Mouse (Mus musculus) heart, postnatal 0 days (tissue): ENCODE data around the gene Aqp5. TPM values are rescaled to one million over a fixed set of nuclear protein-coding genes. Genes with fewer than 3 reads are reported as not detected.

Experiments
- ATAC-seq: fragments of 200-750 bp; cut with Nextera tagmentation; 2 replicates; pipeline ENCODE4 v1.8.0; 2017; ENCODE audit warnings: low read depth, moderate number of reproducible peaks, moderate library complexity; ENCODE audit not compliant: insufficient read depth
- DNase-seq: peaks from one replicate; pipeline ENCODE4 v3.0.0-alpha.2; 2016; ENCODE audit warnings: low spot score
- H3K27ac ChIP-seq: fragments of 300-500 bp; sonication (generic); 2 replicates; pipeline ENCODE4 v1.5.1; 2014; ENCODE audit warnings: low read depth, mild to moderate bottlenecking
- H3K27me3 ChIP-seq: fragments of 300-500 bp; sonication (generic); 2 replicates; pipeline ENCODE4 v1.6.1; 2014; ENCODE audit warnings: low read length, mixed read lengths; ENCODE audit not compliant: control insufficient read depth, insufficient read depth
- H3K36me3 ChIP-seq: fragments of 300-500 bp; sonication (generic); replicated peaks from 2 replicates; pipeline ENCODE4 v1.6.1; 2014; ENCODE audit warnings: low read length, mixed read lengths; ENCODE audit not compliant: control insufficient read depth, insufficient read depth
- H3K4me1 ChIP-seq: fragments of 300-500 bp; sonication (generic); 2 replicates; pipeline ENCODE4 v1.6.1; 2014; ENCODE audit warnings: antibody characterized with exemption; ENCODE audit not compliant: control insufficient read depth, insufficient read depth
- H3K4me2 ChIP-seq: fragments of 300-500 bp; sonication (generic); 2 replicates; pipeline ENCODE4 v1.6.1; 2014; ENCODE audit warnings: low read depth, mild to moderate bottlenecking, low read length, moderate library complexity
- H3K4me3 ChIP-seq: fragments of 300-500 bp; sonication (generic); 2 replicates; pipeline ENCODE4 v1.5.1; 2014; ENCODE audit warnings: low read depth, low read length
- H3K9ac ChIP-seq: fragments of 300-500 bp; sonication (generic); replicated peaks from 2 replicates; pipeline ENCODE4 v1.6.1; 2014; ENCODE audit warnings: low read depth, low read length, mixed read lengths
- H3K9me3 ChIP-seq: fragments of 300-500 bp; sonication (generic); replicated peaks from 2 replicates; pipeline ENCODE4 v1.6.1; 2016; ENCODE audit warnings: low read length; ENCODE audit not compliant: control insufficient read depth
- CTCF ChIP-seq: IDR thresholded peaks from 2 replicates; pipeline ENCODE4 v1.5.1; 2016; ENCODE audit warnings: antibody characterized with exemption, control low read depth, low read depth
- EP300 ChIP-seq: IDR thresholded peaks from 2 replicates; pipeline ENCODE4 v1.6.1; 2016; ENCODE audit warnings: antibody characterized with exemption, low read depth
- WGBS: fragments of 180-500 bp; shearing (Covaris S2); extraction: QIAGEN DNeasy Blood & Tissue Kit; methylation state at CpG from one replicate; pipeline ENCODE4 v1.1.7; 2014; 5-methylcytosine and 5-hydroxymethylcytosine counted together
- polyA plus RNA-seq: library from polyadenylated mRNA; unstranded; fragments of >200 nt; fragmentation: Nextera tagmentation; extraction: Ambion mirVana; gene quantifications from 2 replicates; pipeline ENCODE4 v1.2.1, GENCODE M21; 2015
- total RNA-seq: library from RNA; depleted of rRNA; stranded (reverse); fragments of >200 nt; gene quantifications from 2 replicates; pipeline ENCODE4 v1.2.3, GENCODE M21; 2014; ENCODE audit warnings: low replicate concordance

The Aqp5 gene
- total and polyA plus RNA-seq, 2 experiments from 2014 or later: 0.25 TPM; not detected in 1

GRCm38 (mm10) chr15:99622063-99622462, 31.5 kb downstream of the Aqp5 start:
- no peak for DNase-seq
- no peak overlapping the region for H3K27ac ChIP-seq
- H3K4me3 ChIP-seq: no peak overlapping the region
- no peak overlapping the region for H3K9ac ChIP-seq
- no peaks in the 10 kb centered on the region for H3K27me3 ChIP-seq
- 91% methylated on average over 11 of the region's 11 CpGs for WGBS
- peaks cover 55% of the 10 kb centered on the region for H3K36me3 ChIP-seq
- ATAC-seq: no peak
- TF ChIP-seq EP300 (no peak), CTCF (no peak)
- H3K4me1 ChIP-seq: no peaks in the 10 kb centered on the region
- no peak overlapping the region for H3K4me2 ChIP-seq
- H3K9me3 ChIP-seq: no peaks in the 10 kb centered on the region

- no peaks in the 10 kb centered on the region for H3K27me3 ChIP-seq
- H3K4me2 ChIP-seq: no peak overlapping the region
- no peaks in the 10 kb centered on the region for H3K4me1 ChIP-seq
- H3K27ac ChIP-seq: no peak overlapping the region
- no peak overlapping the region for H3K4me3 ChIP-seq
- TF ChIP-seq EP300 (no peak), CTCF (peak; percentile 19; the same call in 1 of the 2 replicates)
- H3K9ac ChIP-seq: no peak overlapping the region
- no peak for DNase-seq
- no peaks in the 10 kb centered on the region for H3K9me3 ChIP-seq
- peaks cover 88% of the 10 kb centered on the region for H3K36me3 ChIP-seq
- ATAC-seq: no peak
Measured at GRCm38 (mm10) chr15:99631618-99632017, 41.0 kb downstream of the Aqp5 start.

GRCm38 (mm10) chr15:99634702-99635101, 44.1 kb downstream of the Aqp5 start:
- no peak overlapping the region for H3K4me3 ChIP-seq
- H3K9ac ChIP-seq: no peak overlapping the region

GRCm38 (mm10) chr15:99637405-99638123, 47.0 kb downstream of the Aqp5 start:
- TF ChIP-seq EP300: no peak
- TF ChIP-seq CTCF: no peak
- Histone ChIP-seq H3K36me3 (peaks cover 72% of the 10 kb centered on the region), H3K27me3 (no peaks in the 10 kb centered on the region)

More at GRCm38 (mm10) chr15:99634702-99635101, 44.1 kb downstream of the Aqp5 start:
- Histone ChIP-seq H3K4me2 (no peak overlapping the region), H3K36me3 (peaks cover 85% of the 10 kb centered on the region), H3K27me3 (no peaks in the 10 kb centered on the region), H3K4me1 (no peaks in the 10 kb centered on the region), H3K27ac (no peak overlapping the region), H3K9me3 (no peaks in the 10 kb centered on the region)
- 93% methylated on average over 7 of the region's 7 CpGs for WGBS
- DNase-seq (no peak), ATAC-seq (no peak)
- TF ChIP-seq CTCF: no peak
- TF ChIP-seq EP300: no peak

GRCm38 (mm10) chr15:99638124-99638485, 47.5 kb downstream of the Aqp5 start:
- TF ChIP-seq CTCF (no peak), EP300 (no peak)
- Histone ChIP-seq H3K36me3 (peaks cover 67% of the 10 kb centered on the region), H3K27ac (no peak overlapping the region), H3K9ac (no peak overlapping the region), H3K9me3 (no peaks in the 10 kb centered on the region), H3K4me2 (no peak overlapping the region), H3K4me3 (no peak overlapping the region), H3K27me3 (no peaks in the 10 kb centered on the region), H3K4me1 (no peaks in the 10 kb centered on the region)
- 84% methylated on average over 5 of the region's 5 CpGs for WGBS
- no peak for DNase-seq
- no peak for ATAC-seq

More at GRCm38 (mm10) chr15:99637405-99638123, 47.0 kb downstream of the Aqp5 start:
- 93% methylated on average over 12 of the region's 12 CpGs for WGBS
- Histone ChIP-seq H3K27ac (no peak overlapping the region), H3K4me1 (no peaks in the 10 kb centered on the region), H3K9me3 (no peaks in the 10 kb centered on the region), H3K4me2 (no peak overlapping the region), H3K4me3 (no peak overlapping the region), H3K9ac (no peak overlapping the region)
- DNase-seq: no peak
- no peak for ATAC-seq

GRCm38 (mm10) chr15:99642622-99643021, 52.0 kb downstream of the Aqp5 start:
- Histone ChIP-seq H3K4me2 (no peak overlapping the region), H3K4me1 (peaks cover 16% of the 10 kb centered on the region), H3K27ac (no peak overlapping the region), H3K36me3 (peaks cover 26% of the 10 kb centered on the region), H3K9me3 (no peaks in the 10 kb centered on the region), H3K9ac (no peak overlapping the region), H3K4me3 (no peak overlapping the region), H3K27me3 (no peaks in the 10 kb centered on the region)
- no peak for ATAC-seq
- DNase-seq: no peak
- 75% methylated on average over 6 of the region's 6 CpGs for WGBS
- TF ChIP-seq EP300: no peak
- no peak for TF ChIP-seq CTCF
